Mouse (Mus musculus) liver, embryonic 18 days (tissue): ENCODE data around the gene Foxi1. TPM values are rescaled to one million over a fixed set of nuclear protein-coding genes. Genes with fewer than 3 reads are reported as not detected.

Experiments used
- polyA plus RNA-seq: library from polyadenylated mRNA; depleted of rRNA; stranded (reverse); fragments of >200 nt; gene quantifications from 2 replicates; pipeline ENCODE4 v1.2.3, GENCODE M21; 2012; rRNA removed

The Foxi1 gene
- polyA plus RNA-seq = 0.01 TPM in 1 of 2 replicates, not detected in the other

GRCm38 (mm10) chr11:34207989-34208388 lies at the start of gene Foxi1:
Gene Foxi1, minus strand, starts transcription at chr11:34208089.

Other genes with a start within 250 kb of the Foxi1 start
- 0.02 and 0.03 TPM in 2 replicates for gene Kcnmb1, start 245.1 kb downstream of the Foxi1 start, polyA plus RNA-seq
- gene Kcnip1, start 214.9 kb downstream of the Foxi1 start, polyA plus RNA-seq = 0.05 and 0.06 TPM in 2 replicates
- 11.2 and 12.4 TPM in 2 replicates for gene Lcp2, start 161.2 kb downstream of the Foxi1 start, polyA plus RNA-seq
- not detected in 2 replicates for gene 4930469K13Rik, start 109.5 kb downstream of the Foxi1 start, polyA plus RNA-seq
- gene Fam196b, start 106.7 kb upstream of the Foxi1 start, polyA plus RNA-seq = 0.05 and 0.08 TPM in 2 replicates